Mouse (Mus musculus): ENCODE results near the gene Uckl1. TPM values are rescaled to one million over a fixed set of nuclear protein-coding genes. Genes with fewer than 3 reads are reported as not detected.

Uckl1 gene
- 10 to 100 TPM; 24.6 to 38.4 (median 28.5) TPM for total RNA-seq (2022)

DNA sequence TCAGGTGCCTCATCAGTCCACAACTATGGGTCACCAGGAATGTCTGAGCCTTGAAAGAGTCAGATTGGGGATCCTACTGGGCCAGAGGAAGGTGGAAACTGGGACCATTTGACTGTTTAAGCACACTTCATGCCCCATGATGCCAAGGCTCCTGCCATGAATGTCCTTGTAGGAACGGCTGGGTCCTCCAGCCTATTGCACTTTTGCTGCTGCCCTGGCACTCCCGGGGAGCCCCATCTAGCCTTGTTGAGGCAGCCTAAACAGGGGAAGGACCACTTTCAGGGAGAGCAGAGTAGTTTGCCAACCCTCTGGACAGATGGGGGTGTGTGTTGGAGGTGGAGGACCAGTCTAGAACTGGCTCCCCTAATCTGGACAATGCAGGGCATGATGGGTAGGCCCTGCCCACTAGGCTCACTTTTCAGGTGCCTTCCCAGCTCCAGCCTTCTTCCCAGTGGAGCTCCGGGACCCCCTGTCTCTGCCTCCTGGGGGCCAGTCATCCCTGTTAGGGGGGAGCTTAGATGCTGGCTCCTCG, at the start of gene Uckl1:
TSS of gene Uckl1 (minus strand) at position 482 of the 532 bp plus-strand sequence.
- DNase-seq (ENCODE audit: low spot score in 2 of 2): peak in 1 of 2 experiments; percentile 1

DNA sequence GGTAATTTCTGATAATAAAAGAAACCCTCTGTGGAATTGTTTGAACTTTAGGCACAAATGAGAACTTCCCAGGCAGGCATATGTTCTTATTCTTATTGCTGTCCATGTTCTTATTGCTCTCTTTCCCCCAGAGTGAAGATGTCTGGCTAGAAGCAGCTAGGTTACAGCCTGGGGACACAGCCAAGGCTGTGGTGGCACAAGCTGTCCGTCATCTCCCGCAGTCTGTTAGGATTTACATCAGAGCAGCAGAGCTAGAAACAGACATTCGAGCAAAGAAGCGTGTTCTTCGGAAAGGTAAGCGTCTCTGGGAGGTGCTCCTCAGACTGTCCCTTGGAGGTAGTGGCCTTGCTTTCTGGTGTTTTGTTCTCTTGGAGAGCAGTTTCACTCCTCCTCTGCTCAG, 47.9 kb upstream of the Uckl1 start:
- no peak for DNase-seq (ENCODE audit: low spot score in 2 of 2)

DNA sequence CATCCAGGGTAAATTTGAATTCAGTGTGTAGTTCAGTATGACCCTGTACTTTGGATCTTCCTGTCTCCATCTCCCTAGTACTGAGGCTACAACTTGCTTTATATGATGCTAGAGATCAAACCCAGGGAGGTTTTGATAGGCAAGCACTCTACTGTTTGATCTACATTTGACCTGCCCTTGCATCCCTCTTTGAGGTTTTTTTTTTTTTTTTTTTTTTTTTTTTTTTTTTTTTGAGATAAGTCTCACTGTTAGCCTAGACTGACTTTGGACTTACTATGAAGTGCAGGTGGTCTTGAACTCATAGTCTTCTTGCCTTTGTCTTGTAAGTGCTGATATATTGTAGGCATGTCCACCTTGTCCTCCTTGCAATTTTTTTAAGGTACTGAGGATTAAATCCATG, 43.8 kb upstream of the Uckl1 start:
- no peak for DNase-seq (ENCODE audit: low spot score in 2 of 2)

DNA sequence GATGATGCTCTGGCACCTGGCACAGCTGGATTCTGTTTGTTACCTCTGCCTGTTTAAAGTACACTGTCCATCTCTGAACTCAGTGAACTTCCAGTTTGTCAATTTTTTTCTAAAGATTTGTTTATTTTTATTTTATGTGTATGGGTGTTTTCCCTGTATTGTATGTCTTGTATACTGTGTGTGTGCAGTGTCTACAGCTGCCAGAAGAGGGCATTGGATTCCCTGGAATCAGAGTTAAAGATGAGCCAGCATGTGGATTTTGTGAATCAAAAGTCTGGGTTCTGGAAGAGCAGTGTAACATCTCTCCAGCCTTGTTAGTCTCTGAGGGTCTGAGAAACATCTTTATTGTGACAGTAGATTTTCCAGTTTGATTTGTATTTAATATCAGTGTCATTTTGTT, 38.7 kb upstream of the Uckl1 start:
- DNase-seq (ENCODE audit: low spot score in 2 of 2): no peak

DNA sequence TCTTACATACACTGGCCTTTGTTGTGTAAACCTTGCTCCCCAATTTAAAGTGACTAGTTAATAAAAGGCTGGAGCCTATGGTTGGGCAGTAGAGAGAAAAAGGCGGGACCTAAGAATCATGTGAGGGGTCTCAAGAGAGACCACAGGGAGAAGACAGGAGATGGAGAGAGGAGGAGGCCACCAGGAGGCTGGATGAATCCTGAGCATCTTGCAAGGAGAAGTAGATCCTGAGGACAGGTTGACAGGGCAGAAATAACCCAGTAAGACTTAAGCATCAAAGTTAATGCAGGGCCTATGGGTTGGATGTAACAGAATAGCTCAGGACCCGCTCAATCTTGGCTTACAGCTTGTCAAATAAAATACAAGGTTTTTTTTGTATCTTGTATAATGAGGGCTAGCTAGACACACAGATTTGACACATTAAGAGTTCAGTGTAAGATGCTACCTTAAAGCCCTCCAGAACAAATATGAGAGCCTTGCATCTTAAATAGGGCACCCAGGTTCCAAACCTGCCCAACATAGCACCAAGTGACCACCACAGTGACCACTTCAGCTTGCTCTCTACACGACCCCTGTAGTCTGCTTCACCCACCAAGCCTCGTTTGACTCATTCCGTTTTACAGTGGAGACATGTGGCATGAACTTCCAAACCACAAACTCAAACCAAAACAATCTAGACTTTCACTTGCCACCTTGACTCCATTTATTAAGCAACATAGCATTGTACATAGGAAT, 34.2 kb upstream of the Uckl1 start:
- no peak for DNase-seq (ENCODE audit: low spot score in 2 of 2)

DNA sequence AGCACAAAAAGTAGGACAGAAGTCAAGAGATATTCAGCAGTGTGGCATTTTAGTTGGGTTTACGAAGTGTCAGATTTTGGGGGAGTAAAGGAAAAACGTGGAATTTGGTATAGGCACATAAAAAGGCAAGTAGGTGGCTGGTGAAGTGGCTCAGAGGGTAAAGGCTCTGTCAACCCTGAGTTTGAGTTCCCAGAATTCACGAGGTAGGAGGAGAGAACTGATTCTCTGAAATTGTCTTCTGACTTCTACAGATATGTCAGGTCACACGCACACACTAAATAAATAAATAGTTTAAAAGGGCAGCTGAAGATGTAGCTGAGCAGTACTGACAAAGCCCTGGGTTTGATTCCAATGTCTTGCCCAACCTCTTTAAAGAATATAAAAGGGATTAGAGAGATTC, 17.7 kb upstream of the Uckl1 start:
- DNase-seq (ENCODE audit: low spot score in 2 of 2): no peak

DNA sequence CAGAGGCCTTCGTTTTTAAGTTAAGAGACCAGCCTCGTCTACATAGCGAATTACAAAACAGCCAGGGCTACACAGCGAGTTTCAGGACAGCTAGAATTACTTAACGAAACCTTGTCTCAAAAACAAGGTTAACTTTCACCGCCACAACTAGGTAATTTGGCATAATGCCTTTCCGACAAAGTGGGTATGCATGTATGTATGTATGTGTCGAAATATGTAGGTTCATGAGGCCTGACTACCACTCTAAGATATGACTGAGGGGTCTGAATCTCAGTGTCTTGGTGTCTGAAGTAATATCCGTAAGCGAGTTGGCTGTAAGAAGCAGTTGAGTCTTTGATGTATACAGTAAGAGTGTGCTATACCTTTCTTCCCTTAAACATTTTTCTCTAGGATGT, 17.1 kb upstream of the Uckl1 start:
- no peak for DNase-seq (ENCODE audit: low spot score in 2 of 2)

DNA sequence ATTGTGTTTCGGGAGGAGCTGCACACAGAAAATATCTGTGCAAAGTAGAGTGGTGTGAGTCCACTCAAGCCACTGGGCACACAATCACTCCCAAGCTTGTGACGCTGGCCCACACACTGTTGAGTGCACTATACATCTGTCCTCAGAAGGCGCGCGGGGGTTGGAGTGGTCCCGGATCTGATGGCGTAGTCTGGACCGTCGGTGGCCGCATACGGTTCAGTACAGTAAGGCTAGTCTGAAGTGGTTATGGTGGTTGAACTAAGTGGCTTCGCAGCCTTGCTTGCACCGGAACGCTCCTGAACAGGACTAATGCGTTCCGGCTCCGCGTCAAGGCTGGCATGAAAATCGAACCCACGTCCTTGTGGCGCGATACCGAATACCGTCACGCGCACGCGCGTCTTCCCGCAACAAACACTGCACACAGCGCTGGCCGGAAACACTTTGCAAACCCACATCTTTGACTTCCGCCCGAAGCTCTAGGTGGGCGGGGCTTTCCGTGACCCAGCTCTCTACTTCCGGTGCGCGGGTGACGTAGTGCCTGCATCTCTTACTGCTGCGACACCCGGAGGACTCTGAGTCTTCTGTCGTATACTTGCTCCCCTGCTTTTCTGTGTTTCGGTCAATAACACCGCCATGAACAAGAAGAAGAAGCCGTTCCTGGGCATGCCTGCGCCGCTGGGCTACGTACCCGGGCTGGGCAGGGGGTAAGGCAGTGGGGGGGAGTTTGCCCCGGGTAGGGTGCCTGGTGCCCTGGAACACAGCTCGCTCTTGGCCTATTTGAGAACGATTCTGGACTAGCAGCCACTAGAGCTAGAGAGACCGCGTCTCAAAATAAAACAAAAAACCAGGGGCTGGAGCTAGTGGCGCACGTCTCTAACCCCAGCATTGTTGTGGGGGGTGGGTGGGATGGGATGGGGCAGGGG, 16.4 kb upstream of the Uckl1 start:
- peak; percentile 94 to 96 for DNase-seq (ENCODE audit: low spot score in 2 of 2)

DNA sequence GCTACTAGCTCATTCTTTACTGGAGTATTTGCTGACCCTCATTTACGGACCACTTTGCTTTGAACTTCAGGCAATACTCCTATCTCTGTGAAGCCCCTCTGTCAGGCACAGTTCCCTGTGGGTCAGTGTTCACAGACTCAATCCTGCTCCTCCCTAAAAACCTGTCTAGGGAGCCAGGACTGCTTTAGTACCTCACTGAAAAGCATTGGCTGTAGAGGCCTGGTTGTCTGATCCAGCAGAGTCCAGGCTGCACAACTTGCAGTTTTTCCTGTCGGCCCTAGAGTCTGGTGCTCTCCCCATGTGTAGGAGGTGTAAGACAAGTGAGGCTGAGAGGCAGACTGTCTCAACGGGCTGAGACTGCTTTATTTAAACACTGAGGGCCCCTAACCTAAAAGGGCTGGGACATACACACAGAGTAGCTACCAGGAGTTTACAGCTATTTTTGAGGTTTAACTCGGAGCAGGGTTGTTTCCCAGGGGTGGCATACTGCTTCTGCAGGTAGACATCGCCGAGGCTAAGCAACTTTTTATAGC, 15.6 kb upstream of the Uckl1 start:
- no peak for DNase-seq (ENCODE audit: low spot score in 2 of 2)

DNA sequence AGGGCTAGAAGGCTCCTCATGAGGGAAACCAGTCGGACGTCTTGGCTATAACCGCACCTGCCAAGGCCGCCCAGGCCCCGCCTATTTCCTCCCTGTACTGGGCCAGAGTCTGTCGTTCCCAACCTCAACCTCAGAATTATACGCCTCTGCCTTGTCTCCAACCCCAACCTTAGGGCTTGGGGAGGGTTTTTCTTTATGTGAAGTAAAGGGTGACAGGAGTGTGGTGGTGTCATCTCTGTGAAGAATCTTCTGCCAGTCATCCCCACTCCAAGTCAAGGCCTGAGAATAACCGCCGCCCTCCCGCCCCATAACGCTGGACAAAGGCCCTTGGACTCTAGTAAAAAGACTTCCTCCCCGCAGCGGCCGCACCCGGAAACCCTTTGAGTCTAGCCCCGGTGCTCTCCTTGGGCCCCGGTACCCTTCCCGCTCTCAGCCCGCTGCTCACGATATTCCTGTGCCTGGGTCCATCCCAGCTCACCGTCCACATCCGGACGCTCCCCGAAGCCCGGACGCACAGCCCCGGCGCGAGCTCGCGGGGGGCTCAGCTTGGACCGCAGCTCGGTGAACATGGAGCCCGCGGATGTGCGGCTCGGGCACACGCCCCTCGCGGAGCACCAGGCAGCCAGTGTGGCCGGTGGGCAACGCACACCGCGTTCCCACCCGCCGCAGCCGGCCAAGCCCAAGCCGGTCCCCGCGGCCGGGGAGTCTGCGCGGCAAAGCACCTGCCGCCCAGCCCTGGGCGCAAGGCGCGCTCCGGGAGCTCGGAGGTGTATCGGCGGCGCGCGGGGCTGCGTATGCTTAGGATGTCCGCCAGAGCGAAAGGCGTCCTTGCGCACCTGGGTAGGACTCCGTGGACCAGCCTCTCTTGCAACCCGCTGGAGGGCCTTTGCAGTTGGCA, 14.0 kb upstream of the Uckl1 start, which contains the start of gene Samd10:
TSS of gene Samd10 (minus strand) at position 759 of the 898 bp plus-strand sequence.
- no peak for DNase-seq (ENCODE audit: low spot score in 2 of 2)

DNA sequence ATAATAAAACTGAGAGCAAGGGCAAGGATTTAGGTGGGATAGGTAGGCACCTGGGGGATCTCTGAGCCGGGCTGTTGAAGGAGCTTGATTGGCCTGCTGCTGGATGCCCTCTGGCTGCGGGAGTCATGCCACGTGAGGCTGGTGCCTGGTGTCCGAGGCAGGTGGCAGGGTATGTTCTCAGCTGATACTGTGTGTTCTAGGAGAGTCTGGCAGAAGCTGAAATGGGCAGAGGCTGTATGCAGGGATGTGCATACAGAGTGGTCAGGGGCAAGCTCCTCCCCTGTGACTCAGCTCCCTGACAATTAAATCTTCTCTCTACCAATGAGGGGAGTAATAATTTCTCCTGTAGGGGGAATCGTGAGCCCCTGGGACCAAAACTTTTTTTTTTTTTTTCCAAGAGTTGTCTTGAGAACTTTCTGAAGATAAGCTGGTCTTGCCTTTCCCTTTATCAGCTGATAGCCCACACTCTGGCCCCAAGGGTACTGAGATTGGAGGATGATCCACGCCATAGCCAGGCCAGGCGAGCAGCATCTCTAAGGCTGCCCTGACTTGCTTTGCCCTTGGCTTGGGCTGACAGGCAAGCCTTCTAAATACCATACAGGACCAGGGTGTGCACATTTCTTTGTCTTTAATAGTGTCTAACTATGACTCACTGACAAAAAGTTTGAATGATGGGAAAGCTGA, 12.8 kb upstream of the Uckl1 start:
- no peak for DNase-seq (ENCODE audit: low spot score in 2 of 2)

DNA sequence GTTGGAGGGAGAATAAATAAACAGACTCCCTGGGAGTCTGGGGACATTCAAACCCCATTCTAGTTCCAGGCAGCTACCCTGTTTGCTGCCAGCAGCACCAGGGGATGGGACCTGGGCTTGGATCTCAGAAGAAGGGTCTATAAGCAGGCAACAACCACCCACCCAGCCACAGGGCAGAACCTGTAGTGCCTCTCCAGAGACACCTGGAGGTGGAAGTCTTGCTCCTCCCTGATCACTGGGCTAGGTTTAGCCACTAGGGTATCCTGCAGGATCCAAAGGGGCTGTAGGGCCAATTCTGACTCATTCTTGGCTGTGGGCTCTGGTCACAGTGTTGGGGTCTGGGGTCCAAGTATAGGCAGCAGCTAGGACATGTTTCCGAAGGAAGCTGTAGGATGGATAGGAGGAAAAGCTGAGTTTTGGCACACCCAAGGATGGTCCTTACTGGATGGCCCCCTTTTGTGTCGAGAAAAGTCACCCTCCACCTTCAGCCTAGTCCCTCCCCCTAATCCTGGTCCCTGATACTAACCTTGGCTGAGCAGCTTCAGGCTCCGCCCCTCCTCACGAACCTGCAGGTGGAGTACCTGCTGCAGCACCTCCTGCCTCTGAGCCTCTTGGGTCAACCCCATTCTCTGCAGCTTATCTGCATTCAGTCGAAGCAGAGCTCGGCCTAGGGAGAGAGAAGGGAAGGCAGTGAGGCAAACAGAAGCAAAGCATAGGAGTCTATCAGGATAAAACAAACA, 11.7 kb upstream of the Uckl1 start:
- no peak for DNase-seq (ENCODE audit: low spot score in 2 of 2)

DNA sequence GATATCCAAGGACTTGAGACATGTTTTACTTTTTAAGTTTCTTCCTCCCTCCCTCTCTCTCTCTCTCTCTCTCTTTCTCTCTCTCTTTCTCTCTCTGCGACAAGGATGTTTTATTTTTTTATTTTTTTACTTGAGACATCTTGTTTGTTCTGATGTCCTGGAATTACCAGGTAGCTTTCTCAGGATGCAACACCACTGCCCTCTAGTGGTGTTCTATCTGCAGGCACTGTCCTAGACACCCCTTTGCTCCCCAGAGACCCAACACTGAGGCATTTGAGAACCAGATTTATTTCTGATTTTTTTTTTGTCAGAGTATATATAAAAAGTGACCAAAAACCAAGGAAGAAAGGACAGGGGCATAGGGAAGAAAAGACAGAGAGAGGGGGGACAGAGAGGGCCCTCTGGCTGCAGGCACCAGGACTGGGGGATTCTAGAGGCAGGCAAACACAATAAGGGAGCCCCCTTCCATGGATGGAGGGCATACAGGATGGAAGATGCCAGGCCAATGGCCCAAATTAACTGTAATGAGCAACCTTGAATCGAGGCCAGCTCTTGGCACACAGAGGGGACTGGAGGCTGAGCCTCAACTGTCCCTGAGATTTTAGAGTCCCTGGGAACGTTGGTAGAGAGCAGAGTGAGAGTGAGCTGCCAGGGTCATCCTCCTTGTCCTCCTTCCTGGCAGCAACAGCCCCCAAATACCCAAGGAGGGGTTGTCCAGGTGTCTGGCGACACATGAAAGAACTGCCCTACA, 10.4 kb upstream of the Uckl1 start:
- no peak for DNase-seq (ENCODE audit: low spot score in 2 of 2)

DNA sequence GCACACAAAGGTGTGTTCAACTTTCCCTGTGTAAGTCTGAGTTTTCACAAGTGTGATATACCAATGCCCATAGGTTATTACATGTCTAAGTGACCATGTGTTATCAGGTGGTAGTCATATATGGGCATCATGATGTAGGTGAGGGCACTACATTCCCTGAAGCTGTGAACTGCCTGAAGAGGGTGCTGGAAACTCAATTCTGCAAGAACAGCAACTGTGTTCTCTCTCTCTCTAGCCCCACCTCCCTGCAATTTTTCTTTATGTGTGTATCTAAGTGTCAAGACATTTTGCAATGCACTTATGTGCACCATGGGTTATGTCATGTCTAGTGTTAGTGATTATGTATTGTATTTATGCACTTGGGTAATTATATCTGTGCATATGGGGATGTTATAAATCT, 9.2 kb upstream of the Uckl1 start:
- no peak for DNase-seq (ENCODE audit: low spot score in 2 of 2)

DNA sequence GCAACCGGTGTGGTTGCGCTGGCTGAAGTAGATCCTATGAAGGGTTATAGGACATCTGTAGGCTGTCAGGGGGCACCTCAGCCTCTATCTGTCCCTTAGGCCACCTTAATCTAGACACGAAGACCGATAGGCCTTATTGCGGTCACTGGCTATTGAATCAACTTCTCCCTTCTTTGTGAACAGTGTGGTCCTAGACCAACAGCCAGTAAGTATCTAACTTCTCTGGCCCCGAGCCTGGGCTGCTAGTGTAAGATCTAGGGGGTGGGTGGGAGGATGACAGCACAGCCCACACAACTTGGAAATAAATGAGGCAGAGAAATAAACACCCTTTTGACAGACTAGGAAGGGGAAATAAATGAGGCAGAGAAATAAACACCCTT, 8.3 kb upstream of the Uckl1 start:
- no peak for DNase-seq (ENCODE audit: low spot score in 2 of 2)

DNA sequence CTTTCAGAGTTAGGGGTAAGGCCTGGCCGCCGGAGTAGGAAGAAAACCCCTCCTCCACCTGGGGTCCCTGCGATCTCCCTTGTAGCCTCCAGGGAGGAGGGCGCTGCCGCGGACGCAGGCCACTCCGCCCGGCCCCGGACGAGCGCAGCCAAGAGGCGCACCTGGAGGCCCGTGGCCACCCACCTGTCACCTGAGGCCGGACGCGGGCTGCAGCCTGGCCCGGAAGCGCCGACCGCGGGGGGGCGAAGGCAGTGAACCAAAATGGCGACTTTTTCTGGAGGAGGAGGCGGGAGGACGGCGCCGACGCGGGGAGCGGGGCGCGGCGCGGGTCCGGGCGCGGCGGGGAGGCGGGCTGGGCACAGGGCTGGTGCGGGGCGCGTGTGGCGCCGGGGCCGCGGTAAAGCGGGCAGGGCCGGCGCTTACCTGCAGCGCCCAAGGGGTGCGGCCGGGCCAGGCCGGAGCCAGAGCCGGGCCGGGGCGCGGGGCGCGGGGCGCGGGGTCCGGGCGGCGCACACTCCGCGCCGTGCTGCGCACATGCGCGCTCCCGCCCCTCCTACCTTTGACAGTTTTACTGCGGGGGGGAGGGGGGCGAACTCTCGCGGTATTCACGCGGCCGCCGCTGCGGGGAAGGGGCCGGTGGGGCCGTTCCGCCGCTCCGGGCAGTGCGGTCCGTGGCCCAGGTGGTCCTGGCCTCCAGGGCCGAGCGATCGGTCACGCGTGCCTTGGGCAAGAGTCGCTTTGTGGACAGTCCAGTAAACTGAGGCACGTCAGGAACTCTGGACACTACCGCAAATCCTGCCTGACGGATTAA, 7.7 kb upstream of the Uckl1 start, which contains the start of gene Zfp512b:
TSS of gene Zfp512b (minus strand) at position 573 of the 811 bp plus-strand sequence.
- DNase-seq (ENCODE audit: low spot score in 2 of 2): peak; percentile 44 to 60

DNA sequence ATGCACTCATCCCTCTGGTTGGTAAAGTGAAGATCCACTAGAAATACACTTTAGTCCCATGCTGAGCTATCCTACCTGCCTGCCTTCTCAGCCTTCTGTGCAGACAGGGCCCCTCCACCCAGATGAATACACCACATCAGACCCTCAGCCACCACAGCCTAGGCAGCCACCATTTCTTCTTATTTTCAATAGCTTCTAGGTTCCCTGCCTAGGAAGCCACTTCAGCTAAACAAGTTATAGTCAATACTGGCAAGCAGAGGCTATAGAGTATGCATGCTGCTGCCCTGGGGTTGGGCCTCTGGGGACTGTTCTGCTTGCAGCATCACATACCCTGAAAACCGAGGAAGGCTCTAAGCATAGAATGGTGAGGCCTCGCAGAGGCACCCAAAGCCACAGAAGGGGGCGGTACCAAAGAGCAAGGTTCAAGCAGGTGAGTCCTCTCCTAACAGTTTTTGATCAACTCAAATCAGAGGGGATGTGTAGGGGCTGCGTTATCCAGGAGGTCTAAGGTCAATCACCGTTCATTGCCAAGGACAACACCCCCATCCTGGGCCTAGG, 6.9 kb upstream of the Uckl1 start, which contains the start of gene Prpf6:
TSS of gene Prpf6 (plus strand) at position 341 of the 558 bp plus-strand sequence.
- DNase-seq (ENCODE audit: low spot score in 2 of 2): no peak

DNA sequence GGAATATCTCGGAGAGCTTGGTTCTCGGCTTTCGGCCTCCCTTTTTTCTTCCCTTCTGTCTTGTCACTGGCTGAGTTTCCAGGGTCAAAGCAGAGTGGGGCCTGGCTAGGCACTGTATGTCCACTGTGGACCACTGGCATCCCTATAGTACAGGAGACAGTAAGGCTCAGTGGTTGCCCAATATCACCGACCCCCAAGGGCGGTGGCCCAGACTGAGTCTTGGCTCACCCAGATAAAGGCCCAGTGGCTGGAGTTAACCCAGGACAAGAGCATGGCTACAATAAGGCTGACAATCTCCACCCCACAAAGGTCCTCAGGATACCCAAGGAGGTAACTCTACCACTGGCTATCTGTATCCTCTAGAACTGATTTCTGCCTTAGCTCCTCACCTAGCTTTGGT, 5.8 kb upstream of the Uckl1 start:
- DNase-seq (ENCODE audit: low spot score in 2 of 2): no peak
